Mouse (Mus musculus) left cerebral cortex, adult 11 months (tissue): Measurements from ENCODE around the gene Rem2.

Experiments
- DNase-seq: peaks from one replicate; pipeline ENCODE4 v3.0.0; 2022; ENCODE audit warnings: low spot score

Rem2 gene

DNA sequence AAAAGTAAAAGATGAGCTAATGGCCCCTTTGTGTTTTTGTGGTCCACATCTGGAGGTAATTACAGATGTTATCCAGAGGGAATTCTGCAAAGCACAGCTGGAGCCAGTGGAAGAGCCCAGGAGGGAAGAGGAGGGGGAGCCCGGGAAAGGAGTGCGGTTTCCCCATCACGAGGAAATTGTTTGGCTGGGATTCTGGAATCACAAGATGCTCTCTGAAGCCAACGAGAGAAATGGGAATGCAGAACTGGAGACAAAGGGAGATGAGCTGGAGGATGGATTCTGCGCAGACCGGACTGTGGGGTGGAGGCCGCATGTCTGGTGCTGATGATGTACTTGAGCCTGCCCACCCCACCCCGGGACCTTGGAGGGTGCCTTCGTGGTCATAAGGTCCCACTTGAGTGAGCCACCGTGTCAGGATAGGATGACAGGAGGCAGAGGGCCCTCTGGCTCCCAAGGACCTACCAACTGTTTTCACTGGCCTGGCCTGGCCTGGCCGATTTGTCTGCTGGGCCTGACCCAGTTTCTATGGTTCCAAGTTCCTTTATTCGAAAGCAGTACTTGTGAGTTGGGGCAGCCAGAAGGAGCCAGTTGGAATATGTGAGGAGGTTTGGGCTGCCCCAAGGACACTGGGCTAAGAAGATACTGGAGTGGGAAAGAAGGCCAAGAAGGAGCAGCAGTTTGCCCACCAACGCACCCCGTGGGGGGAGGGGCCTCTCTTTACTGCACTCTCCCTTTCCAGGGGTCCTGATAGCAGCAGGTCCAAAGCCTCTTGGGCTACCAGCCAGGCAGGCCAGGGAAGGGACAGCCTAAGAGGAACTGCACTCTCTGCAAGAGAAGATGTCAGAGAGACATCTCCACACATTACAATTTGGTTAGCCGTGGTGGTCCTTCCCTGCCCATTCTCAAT lies 31.9 kb upstream of the Rem2 start:
- DNase-seq: no peak

DNA sequence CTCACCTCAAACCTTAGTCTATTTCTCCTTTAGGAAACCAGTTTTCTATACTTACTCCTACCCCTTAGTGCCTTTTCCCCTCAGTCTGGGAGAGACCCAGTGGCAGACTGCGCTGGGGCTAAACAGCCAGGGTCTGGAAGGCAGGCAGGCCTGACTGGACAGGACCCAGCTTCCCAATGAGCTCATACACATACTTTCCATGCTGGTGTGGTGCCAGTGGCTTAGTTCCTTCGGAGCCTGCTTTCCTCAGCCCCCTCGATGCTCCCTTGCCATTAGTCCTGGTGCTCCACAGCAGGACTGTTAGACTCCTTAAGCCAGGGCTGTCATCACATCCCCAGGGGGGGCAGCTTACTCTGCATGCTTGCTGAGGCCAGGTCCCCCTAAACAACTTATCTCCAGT lies 30.4 kb upstream of the Rem2 start:
- DNase-seq: no peak

DNA sequence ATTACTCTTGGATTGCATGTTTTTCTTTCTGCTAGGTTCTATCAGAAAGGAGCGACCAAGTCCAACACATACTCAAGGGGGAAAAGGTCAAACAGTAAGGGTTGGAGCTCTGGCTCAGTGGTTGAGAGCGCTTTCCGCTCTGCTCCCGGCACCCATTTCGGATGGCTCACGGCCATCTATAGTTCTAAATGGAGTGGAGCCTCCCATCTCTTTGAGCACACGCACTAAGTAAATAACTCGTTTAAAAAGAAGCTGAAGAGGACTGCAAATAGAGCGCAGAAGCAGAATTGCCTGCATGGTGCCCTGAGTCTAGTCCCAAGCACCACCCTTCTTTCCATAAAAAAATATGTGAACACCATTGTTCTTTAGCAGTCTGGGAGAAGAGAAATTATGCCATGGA lies 22.3 kb upstream of the Rem2 start:
- no peak for DNase-seq

DNA sequence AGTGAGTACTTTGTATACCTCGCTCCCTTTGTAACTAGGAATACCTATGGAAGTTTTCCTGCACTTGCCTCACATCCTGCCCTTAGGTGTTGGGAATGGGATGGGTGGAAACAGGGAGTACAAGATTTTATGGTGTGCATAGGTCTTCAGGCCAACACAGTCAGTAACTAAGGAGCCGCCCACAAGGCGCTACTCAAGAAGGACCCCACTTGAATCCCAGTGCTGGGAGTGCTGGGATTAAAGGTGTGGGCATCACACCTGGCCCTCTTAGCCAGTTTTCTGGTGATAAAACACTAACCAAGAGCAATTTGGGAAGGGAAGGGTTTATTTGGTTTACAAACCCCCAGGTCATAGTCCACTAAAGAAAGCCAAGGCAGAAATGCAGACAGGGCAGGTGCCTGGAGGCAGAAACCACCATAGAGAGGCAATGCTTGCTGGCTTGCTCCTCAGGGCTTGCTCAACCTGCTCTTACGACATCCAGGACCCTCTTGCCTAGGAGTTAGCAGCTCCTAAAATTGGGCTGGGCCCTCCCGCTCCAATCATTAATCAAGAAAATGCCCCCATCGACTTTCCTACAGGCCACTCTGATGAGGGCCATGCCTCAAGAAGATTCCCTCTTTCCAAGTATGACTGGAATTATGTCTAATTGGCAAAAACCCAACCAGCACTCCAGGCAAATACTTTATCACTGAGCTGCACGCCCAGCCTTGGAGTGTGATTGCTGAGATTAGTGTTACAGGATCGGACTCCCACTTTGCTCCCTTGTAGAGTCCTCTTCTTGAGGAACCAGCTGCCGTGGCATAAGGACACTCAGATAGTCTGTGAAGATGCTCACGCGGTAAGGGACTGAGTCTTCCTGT lies 21.0 kb upstream of the Rem2 start:
- DNase-seq: no peak

DNA sequence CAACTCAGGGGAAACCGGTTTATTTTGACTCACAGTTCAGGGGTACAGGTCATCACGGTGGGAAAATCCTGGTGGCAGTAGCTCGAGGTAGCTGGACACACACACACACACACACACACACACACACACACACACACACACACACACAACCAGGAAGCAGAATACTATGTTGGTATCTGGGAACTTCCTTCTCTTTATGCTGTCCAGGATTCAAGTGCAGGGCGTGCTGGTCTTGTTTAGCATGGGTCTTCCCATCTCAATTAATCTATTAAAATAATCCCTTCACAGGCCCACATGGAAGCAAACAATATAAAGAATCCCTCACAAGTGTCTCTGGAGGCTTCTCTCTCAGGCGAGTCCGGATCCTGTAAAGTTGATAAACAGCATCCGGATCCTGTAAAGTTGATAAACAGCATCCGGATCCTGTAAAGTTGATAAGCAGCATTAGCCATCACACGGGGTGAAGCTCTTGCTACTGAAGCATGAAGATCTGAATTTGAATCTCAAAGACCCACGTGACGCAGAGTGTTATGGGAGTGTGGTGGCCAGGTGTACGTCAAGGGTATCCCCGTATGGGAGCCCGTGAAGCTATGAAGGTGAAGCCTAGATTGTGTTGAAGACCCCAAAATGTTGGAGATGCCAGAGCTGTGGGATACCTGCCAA lies 17.9 kb upstream of the Rem2 start:
- DNase-seq: no peak

DNA sequence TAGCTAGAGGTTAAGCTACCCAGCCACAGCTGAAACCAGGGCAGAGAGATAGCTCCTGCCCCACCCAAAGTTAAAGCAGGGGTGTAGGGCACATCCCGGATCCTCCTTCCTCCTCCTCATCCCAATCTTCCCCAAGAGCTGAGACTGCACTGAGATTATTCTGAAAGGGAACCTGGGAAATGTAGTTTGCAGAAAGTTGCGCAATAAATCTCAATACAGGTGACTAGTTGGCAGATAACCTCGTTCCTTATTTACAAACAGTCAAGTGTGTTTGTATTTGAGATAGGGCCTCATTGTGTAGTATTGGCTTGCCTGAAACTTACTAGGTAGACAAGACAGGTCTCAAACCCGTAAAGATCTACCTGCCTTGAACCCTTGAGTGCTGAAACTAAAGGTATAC lies 13.8 kb upstream of the Rem2 start:
- no peak for DNase-seq

DNA sequence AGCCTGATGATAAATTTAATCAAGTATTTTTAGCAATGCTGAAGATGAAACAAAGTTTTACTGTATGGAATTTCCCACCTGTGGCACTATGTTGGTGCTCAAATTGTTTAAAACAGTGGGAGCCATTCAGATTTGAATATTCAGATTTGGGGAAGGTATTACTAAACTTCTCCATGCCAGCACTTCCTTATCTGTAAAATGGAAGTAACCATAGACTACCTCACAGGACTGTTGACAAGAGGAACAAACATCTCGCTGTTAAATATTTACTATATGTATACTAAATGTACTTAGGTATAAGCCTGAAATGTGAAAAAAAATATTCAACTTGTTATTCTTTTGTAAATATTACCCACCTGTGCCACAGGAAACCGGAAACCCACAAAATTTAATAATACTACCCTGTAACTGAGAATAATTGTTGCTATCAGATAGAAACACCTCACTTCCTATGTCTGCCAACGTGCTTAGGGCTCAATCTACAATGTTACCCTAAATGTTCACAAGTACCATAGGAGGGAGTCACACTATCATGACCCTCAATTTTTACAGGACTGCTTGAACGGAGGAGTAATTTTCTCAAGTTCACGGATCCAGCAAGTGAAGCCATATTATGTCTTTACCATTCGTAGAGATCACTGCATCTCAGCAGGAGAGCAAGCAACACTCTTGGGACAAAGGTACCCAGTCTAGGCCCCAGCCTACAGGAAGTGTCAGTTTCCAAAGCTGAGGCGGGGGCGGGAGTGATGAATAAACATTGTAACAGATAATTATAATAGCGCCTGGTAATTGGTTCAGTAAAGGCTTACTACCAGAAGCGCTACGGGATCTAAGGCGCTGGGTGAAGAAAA lies 12.6 kb upstream of the Rem2 start:
- DNase-seq: no peak

DNA sequence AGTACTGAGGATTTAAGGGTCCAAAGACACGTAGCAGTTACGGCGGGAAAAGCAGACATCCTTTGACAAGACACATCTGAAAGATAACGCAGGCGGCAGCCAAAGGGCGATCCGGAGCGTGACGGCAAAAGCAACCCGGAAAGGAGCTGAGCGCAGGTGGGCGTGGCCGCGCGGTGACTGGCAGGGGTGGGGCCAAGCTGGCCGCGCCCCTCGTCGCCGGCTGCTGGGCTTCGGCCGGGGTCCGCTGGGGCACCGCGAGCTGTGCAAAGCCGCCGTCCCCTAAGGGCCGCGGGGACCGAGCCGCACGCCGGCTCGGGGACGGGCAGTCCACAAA lies 12.0 kb upstream of the Rem2 start, which contains the start of gene Lrp10:
Gene Lrp10, plus strand, starts transcription at position 179 of the 334 bp plus-strand sequence.
- DNase-seq: peak; percentile 75

DNA sequence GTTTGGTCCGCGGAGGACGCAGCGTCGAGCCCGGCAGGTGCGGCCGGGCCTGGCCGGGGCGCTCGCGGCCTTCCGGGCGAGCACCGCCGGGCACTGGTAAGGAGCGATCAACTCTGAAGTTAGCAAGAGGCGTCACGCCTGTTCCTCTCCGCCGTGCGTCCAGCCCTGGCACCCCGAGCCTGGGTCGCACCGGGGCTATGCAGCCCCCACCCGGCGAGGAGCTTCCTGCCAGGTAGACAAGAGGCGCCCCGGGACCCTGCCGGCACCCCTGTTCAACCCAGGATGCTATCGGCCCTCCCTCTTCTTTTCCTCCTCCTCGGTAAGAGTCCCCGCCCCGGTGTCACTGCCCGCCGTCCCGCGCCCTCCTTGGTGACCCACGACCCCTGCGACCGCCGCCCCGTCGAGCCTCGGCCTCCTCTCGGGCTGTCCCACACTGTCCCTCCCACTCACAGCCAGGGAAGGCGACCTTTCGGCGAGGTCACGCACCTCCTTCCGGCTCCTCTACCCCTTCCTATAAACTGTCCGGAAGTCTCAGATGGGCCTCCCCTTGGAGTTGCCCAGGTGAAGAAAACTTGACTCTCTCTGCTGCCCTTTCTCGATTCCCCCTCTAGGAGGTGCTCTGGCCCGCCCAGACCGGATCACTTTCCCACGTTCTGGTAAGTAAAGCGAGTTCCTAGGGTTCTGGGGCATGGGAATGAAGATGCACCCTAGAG lies 11.5 kb upstream of the Rem2 start:
- peak; percentile 24 for DNase-seq

DNA sequence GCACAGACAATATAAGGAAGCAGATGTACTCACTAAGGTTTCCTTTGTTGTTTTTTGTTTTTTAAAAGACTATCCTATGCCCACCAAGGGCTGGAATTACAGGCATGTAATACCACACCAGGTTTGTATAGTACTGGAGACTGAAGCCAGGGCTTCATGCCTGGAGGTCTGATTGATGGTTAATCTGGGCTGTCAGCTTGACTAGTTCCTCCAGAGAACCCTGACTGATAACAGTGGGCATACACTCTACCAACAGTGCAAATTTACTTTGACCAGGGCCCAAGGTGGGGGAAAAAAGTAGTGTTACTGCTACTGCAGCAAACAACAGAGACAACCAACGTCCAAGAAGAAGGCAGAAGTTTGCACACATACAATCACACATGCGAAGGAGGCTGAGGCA lies 4.4 kb upstream of the Rem2 start:
- DNase-seq: no peak

DNA sequence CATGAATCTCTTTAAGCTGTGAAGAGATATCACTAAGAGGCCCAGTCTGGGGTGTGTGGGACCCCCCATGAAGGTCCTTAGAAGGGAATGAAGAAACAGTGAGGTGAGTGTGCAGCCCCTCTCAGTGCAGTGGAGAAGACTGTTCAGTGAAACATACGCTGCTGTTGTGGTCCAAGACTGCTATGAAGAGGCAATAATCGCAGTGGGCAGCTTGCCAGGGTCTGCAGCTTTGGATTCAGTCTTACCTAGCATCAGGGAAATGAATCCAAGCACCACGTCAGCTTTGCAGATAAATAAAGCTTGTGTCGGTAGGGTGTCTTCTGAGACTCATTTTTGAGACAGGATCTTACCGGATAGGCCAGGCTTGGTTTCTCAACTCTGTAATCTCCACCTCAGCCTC lies 3.2 kb upstream of the Rem2 start:
- no peak for DNase-seq

DNA sequence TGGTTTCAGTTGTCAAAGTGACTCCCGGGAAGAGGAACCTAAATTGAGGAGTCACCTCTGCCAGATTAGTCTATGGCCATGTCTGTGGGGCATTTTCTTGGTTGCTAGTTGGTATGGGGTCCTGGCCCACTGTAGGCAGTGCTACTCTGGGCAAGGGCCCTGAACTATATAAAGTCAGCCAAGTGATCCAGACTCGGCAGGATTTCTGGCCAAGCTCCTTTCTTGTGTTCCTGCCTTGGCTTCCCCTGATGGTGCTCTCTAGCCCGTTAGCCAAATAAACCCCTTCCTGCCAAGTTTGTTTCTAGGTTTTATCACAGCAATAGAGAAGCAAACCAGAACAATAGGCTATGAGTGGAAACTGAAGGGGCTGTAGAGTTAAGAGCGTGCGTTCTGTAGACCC lies 1.2 kb upstream of the Rem2 start:
- DNase-seq: no peak

DNA sequence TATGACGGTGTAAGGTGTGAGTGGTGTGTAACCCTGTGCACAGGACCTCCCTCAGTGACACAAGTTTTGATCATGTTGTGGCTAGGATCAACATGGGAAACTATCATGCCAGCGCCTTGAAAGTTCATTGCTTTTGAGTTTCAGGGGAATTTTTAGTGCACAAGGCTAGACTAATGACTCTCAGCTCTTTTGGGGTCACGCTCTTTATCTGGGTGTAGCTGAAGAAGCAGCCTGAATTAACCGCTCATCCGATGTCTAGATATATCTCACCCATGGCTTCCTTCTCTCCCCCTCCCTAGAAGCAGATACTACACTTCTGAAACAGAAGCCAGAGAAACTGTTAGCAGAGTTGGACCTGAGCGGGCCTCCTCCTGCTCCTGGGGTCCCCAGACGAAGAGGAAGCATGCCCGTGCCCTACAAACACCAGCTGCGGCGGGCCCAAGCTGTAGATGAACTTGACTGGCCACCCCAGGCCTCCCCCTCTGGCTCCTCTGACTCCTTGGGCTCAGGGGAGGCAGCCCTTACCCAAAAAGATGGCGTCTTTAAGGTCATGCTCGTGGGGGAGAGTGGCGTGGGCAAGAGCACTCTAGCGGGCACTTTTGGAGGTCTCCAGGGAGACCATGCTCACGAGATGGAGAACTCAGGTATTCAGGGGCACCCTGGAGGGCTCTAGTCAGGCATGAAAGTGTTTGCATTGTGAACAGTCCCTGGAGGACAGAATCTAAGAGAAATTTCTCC lies 1.4 kb downstream of the Rem2 start:
- no peak for DNase-seq

DNA sequence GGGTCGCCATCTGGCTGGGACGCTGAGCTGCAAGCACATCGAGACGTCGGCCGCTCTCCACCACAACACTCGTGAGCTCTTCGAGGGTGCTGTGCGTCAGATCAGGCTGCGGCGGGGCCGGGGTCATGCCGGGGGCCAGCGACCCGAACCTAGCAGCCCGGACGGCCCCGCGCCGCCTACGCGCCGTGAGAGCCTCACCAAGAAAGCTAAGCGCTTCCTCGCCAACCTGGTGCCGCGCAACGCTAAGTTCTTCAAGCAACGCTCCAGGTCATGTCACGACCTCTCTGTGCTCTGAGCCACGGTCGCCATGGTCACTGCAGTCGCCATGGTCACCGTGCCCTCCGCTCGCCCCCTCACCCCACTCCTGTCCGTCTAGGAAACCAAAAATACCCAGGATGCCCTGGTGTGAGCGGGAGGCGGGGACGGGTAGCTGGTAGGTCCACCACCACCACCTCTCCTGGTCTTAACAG lies 3.6 kb downstream of the Rem2 start:
- DNase-seq: no peak

DNA sequence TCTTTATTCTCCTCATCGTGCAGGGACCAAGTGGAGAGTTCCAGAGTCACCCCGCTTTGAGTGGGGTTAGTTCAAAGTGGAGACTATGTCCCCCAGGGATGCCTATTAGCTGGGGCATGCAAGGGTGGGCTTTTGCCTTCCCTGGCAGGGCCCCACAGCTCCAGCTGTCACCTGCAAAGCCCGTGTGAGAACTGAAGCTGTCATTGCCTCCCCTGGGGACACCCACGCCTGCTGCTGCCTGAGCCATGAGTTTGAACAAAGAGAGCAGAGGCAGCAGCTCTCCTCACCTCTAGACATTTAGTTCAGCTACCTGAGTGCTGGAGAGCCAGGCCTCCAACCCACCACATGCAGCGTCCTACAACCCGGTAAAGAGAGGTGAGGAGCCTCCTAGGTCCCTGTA lies 4.8 kb downstream of the Rem2 start:
- peak; percentile 29 for DNase-seq

DNA sequence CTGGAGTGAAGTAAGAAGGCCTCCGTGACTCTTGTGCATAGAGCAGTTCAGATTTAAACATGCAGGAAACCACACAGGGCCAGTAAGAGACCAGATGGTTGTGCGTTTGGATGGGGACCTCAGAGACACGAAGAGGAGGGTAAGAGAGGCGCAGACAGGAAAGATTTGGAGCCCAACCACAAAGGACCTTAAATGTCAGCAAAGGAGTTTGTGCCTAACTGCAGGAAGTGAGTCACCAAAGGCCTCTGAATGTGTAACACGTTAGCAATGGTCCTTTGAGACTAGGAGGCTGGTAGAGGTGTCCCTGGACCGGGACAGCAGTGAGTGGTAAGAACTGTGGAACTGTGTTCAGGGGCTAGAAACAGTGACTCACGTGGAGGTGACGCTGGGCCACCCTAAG lies 5.5 kb downstream of the Rem2 start:
- DNase-seq: no peak

DNA sequence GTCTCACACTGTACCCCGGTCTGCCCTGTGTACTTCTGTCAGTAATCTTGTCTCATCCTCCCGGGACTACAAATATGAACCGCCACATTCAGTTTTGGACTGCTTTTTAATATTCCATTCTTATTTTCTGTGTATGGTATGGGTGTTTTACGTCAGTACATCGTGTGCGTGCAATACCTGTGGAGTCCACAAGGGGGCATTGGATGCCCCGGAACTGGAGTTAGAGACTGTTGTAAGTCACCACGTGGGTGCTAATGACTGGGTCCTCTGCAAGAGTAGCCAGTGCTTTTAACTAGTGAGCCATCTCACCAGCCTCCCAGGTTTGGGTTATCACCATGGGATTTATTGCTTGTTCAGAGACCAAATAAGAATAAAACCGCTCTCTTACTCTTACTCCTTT lies 6.6 kb downstream of the Rem2 start:
- DNase-seq: no peak

DNA sequence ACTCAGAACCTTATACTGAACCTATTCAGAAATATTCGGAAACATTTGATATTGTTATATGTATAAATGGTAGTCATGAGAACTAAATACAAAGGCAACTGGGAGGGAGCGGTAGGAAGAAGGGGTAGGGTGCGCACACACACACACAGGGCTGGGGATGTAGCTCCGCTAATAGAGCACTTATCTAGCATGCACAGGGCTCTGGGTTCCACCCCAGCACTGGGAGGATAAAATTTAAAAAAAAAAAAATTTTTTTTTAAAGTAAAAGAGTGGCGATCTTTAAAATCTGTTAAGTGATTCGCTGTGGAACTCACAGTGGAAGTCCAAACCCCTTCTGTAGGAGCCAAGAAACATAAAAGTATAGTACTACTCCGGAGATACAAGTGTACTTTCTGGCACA lies 10.0 kb downstream of the Rem2 start:
- no peak for DNase-seq

DNA sequence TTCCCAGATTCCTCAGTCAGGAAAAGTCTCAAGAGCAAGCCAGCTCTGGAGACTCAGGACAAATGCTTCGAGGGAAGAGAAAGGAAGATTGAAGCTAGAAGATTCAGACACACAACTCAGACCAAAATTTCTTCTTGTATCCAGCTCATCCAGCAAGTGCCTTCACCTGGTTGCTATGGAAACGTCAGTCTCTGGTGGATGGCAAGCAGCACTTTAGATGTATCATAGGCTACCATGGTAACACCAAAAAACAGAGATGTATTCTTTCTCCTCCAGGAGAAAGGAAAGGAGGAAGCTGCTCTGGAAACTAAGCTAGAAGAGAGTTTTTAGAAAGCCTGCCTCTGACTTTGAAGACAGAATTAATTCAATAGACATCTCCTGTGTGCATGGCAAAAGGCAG lies 11.8 kb downstream of the Rem2 start:
- DNase-seq: no peak

DNA sequence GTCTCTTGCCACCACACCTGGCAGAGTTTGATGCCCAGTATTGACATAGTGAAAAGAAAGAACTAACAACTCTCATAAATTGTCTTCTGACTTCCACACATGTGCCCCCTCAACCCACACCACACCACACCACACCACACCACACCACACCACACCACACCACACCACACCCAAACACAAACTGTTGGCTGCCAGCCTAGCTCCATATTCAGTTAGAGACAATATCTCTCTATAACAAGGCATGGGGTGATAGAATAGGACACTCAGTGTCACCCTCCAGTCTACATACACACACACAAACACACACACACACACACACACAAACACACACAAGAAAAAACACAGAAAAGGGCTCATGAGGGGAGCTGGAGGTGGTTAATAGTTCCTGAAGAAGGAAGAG lies 12.4 kb downstream of the Rem2 start:
- no peak for DNase-seq
